Mouse (Mus musculus): ENCODE results near the gene Rcsd1. TPM values are rescaled to one million over a fixed set of nuclear protein-coding genes. Genes with fewer than 3 reads are reported as not detected.

The Rcsd1 gene
- polyA plus RNA-seq, 1 experiment from 2014 or later, result 4.7 TPM

- WGBS, result 39% methylated on average over 5 of the region's 5 CpGs
- H3K36me3 ChIP-seq (ENCODE audit: control insufficient read depth, insufficient read depth, low read length), result no peaks in the 10 kb centered on the region
- no peak overlapping the region; the same call in 1 of the 2 replicates for H3K27ac ChIP-seq (replicated peaks; ENCODE audit: low read depth, low read length)
- H3K9me3 ChIP-seq (ENCODE audit: control insufficient read depth, low read length), result no peaks in the 10 kb centered on the region
- H3K27me3 ChIP-seq (ENCODE audit: control insufficient read depth, insufficient read depth, low read length), result no peaks in the 10 kb centered on the region
- H3K9ac ChIP-seq (replicated peaks; ENCODE audit: low read length), result no peak overlapping the region; the same call in 1 of the 2 replicates
- ATAC-seq (ENCODE audit: low FRiP score, low TSS enrichment), result no peak
- H3K4me3 ChIP-seq (replicated peaks; ENCODE audit: low read depth, low read length), result no peak overlapping the region
- no peaks in the 10 kb centered on the region for H3K4me1 ChIP-seq (ENCODE audit: control insufficient read depth, insufficient read depth, low read length)
- H3K4me2 ChIP-seq (ENCODE audit: low read length), result no peak overlapping the region
- DNase-seq, result peak; percentile 25
Measured at GRCm38 (mm10) chr1:165737451-165737850, 27.9 kb upstream of the Rcsd1 start.

GRCm38 (mm10) chr1:165735826-165736818 is 26.6 kb upstream of the Rcsd1 start:
- ATAC-seq (ENCODE audit: low FRiP score, low TSS enrichment) (no peak), DNase-seq (peak; percentile 96)
- no peaks in the 10 kb centered on the region for H3K4me1 ChIP-seq (ENCODE audit: control insufficient read depth, insufficient read depth, low read length)
- H3K36me3 ChIP-seq (ENCODE audit: control insufficient read depth, insufficient read depth, low read length), result no peaks in the 10 kb centered on the region
- no peaks in the 10 kb centered on the region for H3K9me3 ChIP-seq (ENCODE audit: control insufficient read depth, low read length)
- no peak overlapping the region for H3K27ac ChIP-seq (replicated peaks; ENCODE audit: low read depth, low read length)
- no peaks in the 10 kb centered on the region for H3K27me3 ChIP-seq (ENCODE audit: control insufficient read depth, insufficient read depth, low read length)
- no peak overlapping the region for H3K9ac ChIP-seq (replicated peaks; ENCODE audit: low read length)
- H3K4me2 ChIP-seq (ENCODE audit: low read length), result no peak overlapping the region
- 38% methylated on average over 20 of the region's 20 CpGs for WGBS
- no peak overlapping the region for H3K4me3 ChIP-seq (replicated peaks; ENCODE audit: low read depth, low read length)

- no peak overlapping the region for H3K9ac ChIP-seq (replicated peaks; ENCODE audit: low read length)
- H3K4me1 ChIP-seq (ENCODE audit: control insufficient read depth, insufficient read depth, low read length), result no peaks in the 10 kb centered on the region
- WGBS, result 94% methylated on average over 2 of the region's 2 CpGs
- no peak overlapping the region for H3K27ac ChIP-seq (replicated peaks; ENCODE audit: low read depth, low read length)
- ATAC-seq (ENCODE audit: low FRiP score, low TSS enrichment) (no peak), DNase-seq (no peak)
- no peak overlapping the region for H3K4me3 ChIP-seq (replicated peaks; ENCODE audit: low read depth, low read length)
- H3K27me3 ChIP-seq (ENCODE audit: control insufficient read depth, insufficient read depth, low read length), result no peaks in the 10 kb centered on the region
- H3K4me2 ChIP-seq (ENCODE audit: low read length), result no peak overlapping the region
- no peaks in the 10 kb centered on the region for H3K9me3 ChIP-seq (ENCODE audit: control insufficient read depth, low read length)
- H3K36me3 ChIP-seq (ENCODE audit: control insufficient read depth, insufficient read depth, low read length), result no peaks in the 10 kb centered on the region
Measured at GRCm38 (mm10) chr1:165734840-165735239, 25.3 kb upstream of the Rcsd1 start.

GRCm38 (mm10) chr1:165731553-165731952 is 22.0 kb upstream of the Rcsd1 start:
- Histone ChIP-seq H3K4me3 (replicated peaks; ENCODE audit: low read depth, low read length) (no peak overlapping the region), H3K4me2 (ENCODE audit: low read length) (no peak overlapping the region), H3K27me3 (ENCODE audit: control insufficient read depth, insufficient read depth, low read length) (no peaks in the 10 kb centered on the region), H3K9me3 (ENCODE audit: control insufficient read depth, low read length) (no peaks in the 10 kb centered on the region), H3K27ac (replicated peaks; ENCODE audit: low read depth, low read length) (no peak overlapping the region), H3K4me1 (ENCODE audit: control insufficient read depth, insufficient read depth, low read length) (no peaks in the 10 kb centered on the region), H3K36me3 (ENCODE audit: control insufficient read depth, insufficient read depth, low read length) (no peaks in the 10 kb centered on the region), H3K9ac (replicated peaks; ENCODE audit: low read length) (no peak overlapping the region)
- no peak for DNase-seq
- ATAC-seq (ENCODE audit: low FRiP score, low TSS enrichment), result no peak
- WGBS, result 82% methylated on average over 6 of the region's 6 CpGs

GRCm38 (mm10) chr1:165730129-165730528 is 20.6 kb upstream of the Rcsd1 start:
- no peaks in the 10 kb centered on the region for H3K9me3 ChIP-seq (ENCODE audit: control insufficient read depth, low read length)
- no peak for DNase-seq
- H3K27me3 ChIP-seq (ENCODE audit: control insufficient read depth, insufficient read depth, low read length), result no peaks in the 10 kb centered on the region
- H3K36me3 ChIP-seq (ENCODE audit: control insufficient read depth, insufficient read depth, low read length), result no peaks in the 10 kb centered on the region
- H3K4me2 ChIP-seq (ENCODE audit: low read length), result no peak overlapping the region
- 53% methylated on average over 1 of the region's 1 CpGs for WGBS
- H3K27ac ChIP-seq (replicated peaks; ENCODE audit: low read depth, low read length), result no peak overlapping the region
- no peak for ATAC-seq (ENCODE audit: low FRiP score, low TSS enrichment)
- H3K4me3 ChIP-seq (replicated peaks; ENCODE audit: low read depth, low read length), result no peak overlapping the region
- H3K9ac ChIP-seq (replicated peaks; ENCODE audit: low read length), result no peak overlapping the region
- 0 out of 2 replicates have a peak, but pooled peaks cover under 1% of the 10 kb centered on the region for H3K4me1 ChIP-seq (ENCODE audit: control insufficient read depth, insufficient read depth, low read length)

- DNase-seq (no peak), ATAC-seq (ENCODE audit: low FRiP score, low TSS enrichment) (no peak)
- 0 out of 2 replicates have a peak, but pooled peaks cover 2% of the 10 kb centered on the region for H3K4me1 ChIP-seq (ENCODE audit: control insufficient read depth, insufficient read depth, low read length)
- H3K36me3 ChIP-seq (ENCODE audit: control insufficient read depth, insufficient read depth, low read length), result no peaks in the 10 kb centered on the region
- no peaks in the 10 kb centered on the region for H3K9me3 ChIP-seq (ENCODE audit: control insufficient read depth, low read length)
- H3K4me3 ChIP-seq (replicated peaks; ENCODE audit: low read depth, low read length), result no peak overlapping the region
- no peaks in the 10 kb centered on the region for H3K27me3 ChIP-seq (ENCODE audit: control insufficient read depth, insufficient read depth, low read length)
- WGBS, result 94% methylated on average over 3 of the region's 3 CpGs
- no peak overlapping the region for H3K4me2 ChIP-seq (ENCODE audit: low read length)
- no peak overlapping the region for H3K9ac ChIP-seq (replicated peaks; ENCODE audit: low read length)
- H3K27ac ChIP-seq (replicated peaks; ENCODE audit: low read depth, low read length), result no peak overlapping the region
Measured at GRCm38 (mm10) chr1:165728057-165728639, 18.6 kb upstream of the Rcsd1 start.

GRCm38 (mm10) chr1:165726986-165727385 is 17.4 kb upstream of the Rcsd1 start:
- Histone ChIP-seq H3K36me3 (ENCODE audit: control insufficient read depth, insufficient read depth, low read length) (no peaks in the 10 kb centered on the region), H3K9ac (replicated peaks; ENCODE audit: low read length) (no peak overlapping the region), H3K27ac (replicated peaks; ENCODE audit: low read depth, low read length) (no peak overlapping the region), H3K27me3 (ENCODE audit: control insufficient read depth, insufficient read depth, low read length) (no peaks in the 10 kb centered on the region), H3K4me2 (ENCODE audit: low read length) (no peak overlapping the region), H3K4me3 (replicated peaks; ENCODE audit: low read depth, low read length) (no peak overlapping the region), H3K9me3 (ENCODE audit: control insufficient read depth, low read length) (no peaks in the 10 kb centered on the region), H3K4me1 (ENCODE audit: control insufficient read depth, insufficient read depth, low read length) (0 out of 2 replicates have a peak, but pooled peaks cover 2% of the 10 kb centered on the region)
- whole genome bisulfite sequencing, result 41% methylated on average over 1 of the region's 1 CpGs
- DNase-seq (no peak), ATAC-seq (ENCODE audit: low FRiP score, low TSS enrichment) (no peak)

GRCm38 (mm10) chr1:165725039-165725644 is 15.6 kb upstream of the Rcsd1 start:
- Histone ChIP-seq H3K9ac (replicated peaks; ENCODE audit: low read length) (no peak overlapping the region), H3K4me2 (ENCODE audit: low read length) (no peak overlapping the region), H3K9me3 (ENCODE audit: control insufficient read depth, low read length) (no peaks in the 10 kb centered on the region), H3K27me3 (ENCODE audit: control insufficient read depth, insufficient read depth, low read length) (no peaks in the 10 kb centered on the region), H3K27ac (replicated peaks; ENCODE audit: low read depth, low read length) (no peak overlapping the region), H3K36me3 (ENCODE audit: control insufficient read depth, insufficient read depth, low read length) (no peaks in the 10 kb centered on the region), H3K4me1 (ENCODE audit: control insufficient read depth, insufficient read depth, low read length) (0 out of 2 replicates have a peak, but pooled peaks cover 2% of the 10 kb centered on the region), H3K4me3 (replicated peaks; ENCODE audit: low read depth, low read length) (no peak overlapping the region)
- 62% methylated on average over 4 of the region's 4 CpGs for WGBS
- ATAC-seq (ENCODE audit: low FRiP score, low TSS enrichment), result no peak
- DNase-seq, result no peak
